Mouse (Mus musculus): ENCODE measurements around the gene Bmpr2. TPM values are rescaled to one million over a fixed set of nuclear protein-coding genes. Genes with fewer than 3 reads are reported as not detected.
A peak's percentile ranks its signal among the peaks of the same experiment; 100 is the strongest.

Bmpr2 gene
- polyA plus RNA-seq, 1 experiment from 2014 or later, result 6.2 TPM

DNA sequence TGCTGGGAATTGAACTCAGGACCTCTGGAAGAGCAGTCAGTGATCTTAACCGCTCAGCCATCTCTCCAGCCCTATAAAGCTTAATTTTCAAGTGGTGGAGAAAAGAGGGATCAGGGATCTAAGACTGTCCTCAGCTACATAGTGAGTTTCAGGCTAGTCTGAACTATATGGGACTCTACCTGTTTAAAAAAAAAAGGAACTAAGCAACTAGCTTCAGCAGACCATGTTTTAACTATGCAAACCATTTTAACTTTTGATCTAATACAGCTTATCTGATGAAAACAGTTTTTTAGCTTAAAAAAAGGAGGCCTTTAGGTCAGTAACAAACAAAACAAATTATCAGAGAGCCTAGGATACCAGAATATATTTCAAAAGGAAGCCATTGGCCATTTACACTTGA lies 147.7 kb downstream of the Bmpr2 start:
- H3K4me1 ChIP-seq (ENCODE audit: control insufficient read depth, insufficient read depth, low read length), result peaks cover 21% of the 10 kb centered on the region
- H3K27ac ChIP-seq (ENCODE audit: low read length), result no peak overlapping the region
- ATAC-seq (replicated peaks; ENCODE audit: extremely low read depth, insufficient read depth, low FRiP score), result no peak
- no peak overlapping the region for H3K4me2 ChIP-seq (ENCODE audit: low read depth, low read length)
- H3K36me3 ChIP-seq (ENCODE audit: control insufficient read depth, insufficient read depth), result no peaks in the 10 kb centered on the region
- H3K27me3 ChIP-seq (ENCODE audit: control insufficient read depth, insufficient read depth, low read length), result no peaks in the 10 kb centered on the region
- WGBS, result 92% methylated on average over 1 of the region's 1 CpGs
- no peaks in the 10 kb centered on the region for H3K9me3 ChIP-seq (replicated peaks; ENCODE audit: control insufficient read depth, low read length)
- H3K9ac ChIP-seq (ENCODE audit: low read length), result no peak overlapping the region
- no peak overlapping the region for H3K4me3 ChIP-seq (ENCODE audit: low read length)

DNA sequence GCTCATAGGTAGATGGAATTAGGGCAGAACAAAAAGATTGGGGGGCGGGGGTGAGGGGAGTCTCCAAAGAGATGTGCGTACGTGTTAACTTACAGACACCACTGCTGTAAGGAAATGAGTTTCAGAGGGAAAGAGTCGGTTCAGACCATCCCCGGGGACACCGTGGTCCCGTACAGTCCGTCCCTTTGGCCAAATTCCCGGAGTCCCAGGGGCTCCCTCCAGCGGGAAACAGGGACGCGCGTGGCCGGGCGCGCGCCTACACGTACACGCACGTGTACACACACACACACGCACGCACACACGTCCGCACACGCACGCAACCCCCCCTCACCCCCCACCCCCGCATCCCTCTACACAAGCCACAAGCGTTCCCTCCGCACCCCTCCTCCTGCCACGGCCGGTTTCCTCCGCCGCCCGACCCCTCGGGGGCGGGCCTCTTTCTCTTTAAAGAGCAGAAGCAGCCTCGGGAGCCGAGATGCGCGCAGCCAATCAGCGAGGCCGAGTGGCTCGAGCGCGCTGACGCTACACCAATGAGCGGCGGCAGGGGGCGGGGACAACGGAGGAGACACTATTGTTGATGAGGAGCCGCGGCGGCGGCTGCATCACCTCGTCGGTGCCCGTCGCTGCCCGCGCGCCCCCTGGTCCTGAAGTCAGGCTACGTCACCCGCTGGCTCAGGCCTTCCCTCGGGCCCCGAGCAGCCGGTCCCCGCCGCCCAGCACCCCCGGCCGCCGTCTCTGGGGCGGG lies 149.4 kb downstream of the Bmpr2 start, which contains the start of gene Fam117b:
Gene Fam117b, plus strand, starts transcription at position 594 of the 745 bp plus-strand sequence.
- WGBS, result under 1% methylated on average over 61 of the region's 72 CpGs
- Histone ChIP-seq H3K9ac (ENCODE audit: low read length) (peak within 1 kb of the TSS; percentile 85), H3K4me2 (ENCODE audit: low read depth, low read length) (peak within 1 kb of the TSS; percentile 75), H3K27me3 (ENCODE audit: control insufficient read depth, insufficient read depth, low read length) (no peaks in the 10 kb centered on the region), H3K9me3 (replicated peaks; ENCODE audit: control insufficient read depth, low read length) (no peaks in the 10 kb centered on the region), H3K4me3 (ENCODE audit: low read length) (peak within 1 kb of the TSS; percentile 76), H3K36me3 (ENCODE audit: control insufficient read depth, insufficient read depth) (no peaks in the 10 kb centered on the region), H3K27ac (ENCODE audit: low read length) (peak within 1 kb of the TSS; percentile 94), H3K4me1 (ENCODE audit: control insufficient read depth, insufficient read depth, low read length) (peaks cover 23% of the 10 kb centered on the region)
- ATAC-seq (replicated peaks; ENCODE audit: extremely low read depth, insufficient read depth, low FRiP score), result peak; percentile 95

GRCm38 (mm10) chr1:59913195-59913868 lies 150.1 kb downstream of the Bmpr2 start:
- under 1% methylated on average over 78 of the region's 98 CpGs for WGBS
- H3K27me3 ChIP-seq (ENCODE audit: control insufficient read depth, insufficient read depth, low read length), result no peaks in the 10 kb centered on the region
- H3K27ac ChIP-seq (ENCODE audit: low read length), result peak overlapping the region; percentile 94
- H3K4me1 ChIP-seq (ENCODE audit: control insufficient read depth, insufficient read depth, low read length), result peaks cover 28% of the 10 kb centered on the region
- H3K9ac ChIP-seq (ENCODE audit: low read length), result peak overlapping the region; percentile 85
- peak; percentile 41 for ATAC-seq (replicated peaks; ENCODE audit: extremely low read depth, insufficient read depth, low FRiP score)
- no peaks in the 10 kb centered on the region for H3K36me3 ChIP-seq (ENCODE audit: control insufficient read depth, insufficient read depth)
- H3K9me3 ChIP-seq (replicated peaks; ENCODE audit: control insufficient read depth, low read length), result no peaks in the 10 kb centered on the region
- peak overlapping the region; percentile 76 for H3K4me3 ChIP-seq (ENCODE audit: low read length)
- H3K4me2 ChIP-seq (ENCODE audit: low read depth, low read length), result peak overlapping the region; percentile 73

DNA sequence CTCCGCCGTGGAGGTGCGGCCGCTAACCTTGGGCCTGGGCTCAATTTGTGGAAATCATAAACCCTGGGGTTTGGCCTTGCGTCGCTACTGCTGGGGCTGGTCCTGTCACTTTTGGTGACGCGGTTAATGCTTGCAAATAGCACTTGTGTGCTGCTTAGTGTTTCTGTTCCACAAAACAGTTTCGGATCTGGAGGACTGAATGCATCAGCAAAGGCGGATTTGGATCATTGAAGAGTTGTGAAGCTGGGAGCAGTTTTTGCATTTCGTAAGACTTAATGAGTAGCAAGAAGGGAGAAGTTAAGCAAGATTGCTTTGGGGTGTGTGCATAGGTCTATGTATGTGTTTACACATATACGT lies 150.6 kb downstream of the Bmpr2 start:
- peak overlapping the region; percentile 94 for H3K27ac ChIP-seq (ENCODE audit: low read length)

GRCm38 (mm10) chr1:59914799-59915198 lies 151.6 kb downstream of the Bmpr2 start:
- 49% methylated on average over 3 of the region's 3 CpGs for WGBS
- Histone ChIP-seq H3K27ac (ENCODE audit: low read length) (no peak overlapping the region), H3K9me3 (replicated peaks; ENCODE audit: control insufficient read depth, low read length) (no peaks in the 10 kb centered on the region), H3K27me3 (ENCODE audit: control insufficient read depth, insufficient read depth, low read length) (no peaks in the 10 kb centered on the region), H3K4me2 (ENCODE audit: low read depth, low read length) (peak overlapping the region; percentile 73), H3K9ac (ENCODE audit: low read length) (no peak overlapping the region; the same call in 1 of the 2 replicates), H3K4me3 (ENCODE audit: low read length) (peak overlapping the region; percentile 76), H3K4me1 (ENCODE audit: control insufficient read depth, insufficient read depth, low read length) (peaks cover 29% of the 10 kb centered on the region), H3K36me3 (ENCODE audit: control insufficient read depth, insufficient read depth) (no peaks in the 10 kb centered on the region)
- ATAC-seq (replicated peaks; ENCODE audit: extremely low read depth, insufficient read depth, low FRiP score), result no peak

More for the DNA sequence above, 150.6 kb downstream of the Bmpr2 start:
- H3K4me2 ChIP-seq (ENCODE audit: low read depth, low read length), result peak overlapping the region; percentile 73
- H3K9me3 ChIP-seq (replicated peaks; ENCODE audit: control insufficient read depth, low read length), result no peaks in the 10 kb centered on the region
- peak overlapping the region; percentile 85 for H3K9ac ChIP-seq (ENCODE audit: low read length)
- H3K27me3 ChIP-seq (ENCODE audit: control insufficient read depth, insufficient read depth, low read length), result no peaks in the 10 kb centered on the region
- no peak for ATAC-seq (replicated peaks; ENCODE audit: extremely low read depth, insufficient read depth, low FRiP score)
- 5% methylated on average over 12 of the region's 12 CpGs for WGBS
- no peaks in the 10 kb centered on the region for H3K36me3 ChIP-seq (ENCODE audit: control insufficient read depth, insufficient read depth)
- H3K4me1 ChIP-seq (ENCODE audit: control insufficient read depth, insufficient read depth, low read length), result peaks cover 29% of the 10 kb centered on the region
- peak overlapping the region; percentile 76 for H3K4me3 ChIP-seq (ENCODE audit: low read length)

GRCm38 (mm10) chr1:59915843-59916610 lies 152.8 kb downstream of the Bmpr2 start:
- peak overlapping the region; percentile 34; the same call in 1 of the 2 replicates for H3K9ac ChIP-seq (ENCODE audit: low read length)
- H3K27me3 ChIP-seq (ENCODE audit: control insufficient read depth, insufficient read depth, low read length), result no peaks in the 10 kb centered on the region
- H3K4me1 ChIP-seq (ENCODE audit: control insufficient read depth, insufficient read depth, low read length), result peaks cover 29% of the 10 kb centered on the region
- H3K4me2 ChIP-seq (ENCODE audit: low read depth, low read length), result peak overlapping the region; percentile 42
- no peak for ATAC-seq (replicated peaks; ENCODE audit: extremely low read depth, insufficient read depth, low FRiP score)
- H3K4me3 ChIP-seq (ENCODE audit: low read length), result 0 out of 2 replicates have a peak overlapping the region, but pooled peaks have one; percentile 3
- no peaks in the 10 kb centered on the region for H3K9me3 ChIP-seq (replicated peaks; ENCODE audit: control insufficient read depth, low read length)
- peak overlapping the region; percentile 86 for H3K27ac ChIP-seq (ENCODE audit: low read length)
- 56% methylated on average over 10 of the region's 10 CpGs for WGBS
- H3K36me3 ChIP-seq (ENCODE audit: control insufficient read depth, insufficient read depth), result no peaks in the 10 kb centered on the region

- no peaks in the 10 kb centered on the region for H3K27me3 ChIP-seq (ENCODE audit: control insufficient read depth, insufficient read depth, low read length)
- 80% methylated on average over 3 of the region's 3 CpGs for WGBS
- no peak overlapping the region for H3K4me3 ChIP-seq (ENCODE audit: low read length)
- no peaks in the 10 kb centered on the region for H3K36me3 ChIP-seq (ENCODE audit: control insufficient read depth, insufficient read depth)
- no peak overlapping the region for H3K4me2 ChIP-seq (ENCODE audit: low read depth, low read length)
- peaks cover 29% of the 10 kb centered on the region for H3K4me1 ChIP-seq (ENCODE audit: control insufficient read depth, insufficient read depth, low read length)
- ATAC-seq (replicated peaks; ENCODE audit: extremely low read depth, insufficient read depth, low FRiP score), result no peak
- H3K9ac ChIP-seq (ENCODE audit: low read length), result no peak overlapping the region
- no peaks in the 10 kb centered on the region for H3K9me3 ChIP-seq (replicated peaks; ENCODE audit: control insufficient read depth, low read length)
- H3K27ac ChIP-seq (ENCODE audit: low read length), result no peak overlapping the region
Observed at GRCm38 (mm10) chr1:59917401-59917800, 154.2 kb downstream of the Bmpr2 start.

GRCm38 (mm10) chr1:59918075-59918474 lies 154.9 kb downstream of the Bmpr2 start:
- Histone ChIP-seq H3K4me3 (ENCODE audit: low read length) (no peak overlapping the region), H3K9ac (ENCODE audit: low read length) (no peak overlapping the region), H3K4me1 (ENCODE audit: control insufficient read depth, insufficient read depth, low read length) (peaks cover 29% of the 10 kb centered on the region), H3K9me3 (replicated peaks; ENCODE audit: control insufficient read depth, low read length) (no peaks in the 10 kb centered on the region), H3K36me3 (ENCODE audit: control insufficient read depth, insufficient read depth) (0 out of 2 replicates have a peak, but pooled peaks cover 3% of the 10 kb centered on the region), H3K27me3 (ENCODE audit: control insufficient read depth, insufficient read depth, low read length) (no peaks in the 10 kb centered on the region), H3K4me2 (ENCODE audit: low read depth, low read length) (no peak overlapping the region), H3K27ac (ENCODE audit: low read length) (no peak overlapping the region)
- ATAC-seq (replicated peaks; ENCODE audit: extremely low read depth, insufficient read depth, low FRiP score), result no peak

All from heart, embryonic 16.5 days (tissue).